Mouse (Mus musculus): ENCODE data around the gene Map3k21. TPM values are rescaled to one million over a fixed set of nuclear protein-coding genes. Genes with fewer than 3 reads are reported as not detected.

Map3k21 gene
- polyA plus RNA-seq (2014; fragmentation: Nextera tagmentation; extraction: Ambion mirVana), result 0.08 and 0.10 TPM in 2 replicates

DNA sequence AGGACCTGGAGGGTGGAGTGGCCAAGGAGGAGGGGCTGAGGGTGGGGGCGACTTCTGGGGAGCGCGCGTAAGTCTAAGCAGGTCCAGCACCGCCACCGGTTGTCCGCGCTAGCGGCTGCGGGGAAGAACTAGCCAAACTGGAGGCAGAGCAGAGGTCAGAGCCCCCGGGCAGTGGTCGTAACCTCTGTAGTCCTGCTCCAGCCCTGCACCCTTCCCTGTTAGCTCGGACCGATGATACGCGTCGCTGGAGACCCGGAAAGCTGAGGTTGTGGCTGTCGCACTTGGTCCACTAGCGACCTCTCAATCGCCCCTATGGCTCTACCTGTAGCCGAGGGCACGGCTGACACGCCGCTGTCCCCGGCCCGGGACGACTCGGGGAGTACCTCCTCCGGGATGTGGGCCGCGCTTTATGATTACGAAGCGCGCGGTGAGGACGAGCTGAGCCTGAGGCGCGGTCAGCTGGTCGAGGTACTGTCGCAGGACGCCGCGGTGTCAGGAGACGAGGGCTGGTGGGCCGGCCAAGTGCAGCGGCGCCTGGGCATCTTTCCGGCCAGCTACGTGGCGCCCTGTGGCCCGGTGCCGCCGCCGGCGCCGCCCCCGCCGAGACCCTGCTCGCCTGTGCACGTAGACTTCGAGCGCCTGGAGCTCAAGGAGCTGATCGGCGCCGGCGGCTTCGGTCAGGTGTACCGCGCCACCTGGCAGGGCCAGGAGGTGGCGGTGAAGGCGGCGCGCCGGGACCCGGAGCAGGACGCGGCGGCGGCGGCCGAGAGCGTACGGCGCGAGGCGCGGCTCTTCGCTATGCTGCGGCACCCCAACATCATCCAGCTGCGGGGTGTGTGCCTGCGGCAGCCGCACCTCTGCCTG lies at the start of gene Map3k21:
Gene Map3k21, plus strand, starts transcription at position 86 of the 864 bp plus-strand sequence.
- H3K36me3 ChIP-seq (replicated peaks; ENCODE audit: control insufficient read depth, insufficient read depth, low read depth, low read length), result no peaks in the 10 kb centered on the region
- peaks cover 39% of the 10 kb centered on the region for H3K27me3 ChIP-seq (ENCODE audit: control insufficient read depth, insufficient read depth, low read length)
- DNase-seq (ENCODE audit: low spot score), result peak; percentile 35
- H3K4me2 ChIP-seq (ENCODE audit: low read depth, low read length), result peak within 1 kb of the TSS; percentile 99
- peak; percentile 43; the same call in 1 of the 2 replicates for ATAC-seq (replicated peaks; ENCODE audit: insufficient number of reproducible peaks, low FRiP score, low TSS enrichment, low read depth)
- H3K9ac ChIP-seq (replicated peaks; ENCODE audit: low read length), result peak within 1 kb of the TSS; percentile 25
- H3K27ac ChIP-seq (replicated peaks; ENCODE audit: low read depth, low read length), result no peak within 1 kb of the TSS
- WGBS, result 1% methylated on average over 86 of the region's 93 CpGs
- peaks cover 4% of the 10 kb centered on the region for H3K4me1 ChIP-seq (ENCODE audit: control insufficient read depth, insufficient read depth, low read length)
- no peaks in the 10 kb centered on the region for H3K9me3 ChIP-seq (replicated peaks; ENCODE audit: control insufficient read depth, low read length)
- peak within 1 kb of the TSS; percentile 50 for H3K4me3 ChIP-seq (ENCODE audit: low read depth, low read length)

DNA sequence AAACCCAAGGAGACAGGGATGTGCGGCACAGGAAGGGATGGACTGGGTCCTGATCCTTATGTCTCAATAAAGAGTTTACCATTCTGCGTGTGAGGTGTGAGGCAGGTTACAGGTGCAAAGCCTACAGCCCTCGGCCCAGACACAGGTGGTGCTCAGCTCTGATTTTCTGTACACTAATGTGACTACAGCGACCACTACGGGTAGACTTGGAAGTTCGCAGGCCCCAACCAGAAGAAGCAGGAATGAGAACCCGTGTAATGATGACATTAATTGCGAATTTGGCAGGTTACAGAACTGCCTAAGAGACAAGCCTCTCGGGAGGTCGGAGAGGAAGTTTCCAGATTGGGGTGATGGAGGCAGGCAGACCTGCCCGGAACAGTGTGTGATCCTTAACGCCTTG lies 44.1 kb upstream of the Map3k21 start:
- Histone ChIP-seq H3K27ac (replicated peaks; ENCODE audit: low read depth, low read length) (no peak overlapping the region), H3K4me2 (ENCODE audit: low read depth, low read length) (no peak overlapping the region), H3K9ac (replicated peaks; ENCODE audit: low read length) (no peak overlapping the region), H3K4me3 (ENCODE audit: low read depth, low read length) (no peak overlapping the region), H3K27me3 (ENCODE audit: control insufficient read depth, insufficient read depth, low read length) (no peaks in the 10 kb centered on the region), H3K36me3 (replicated peaks; ENCODE audit: control insufficient read depth, insufficient read depth, low read depth, low read length) (no peaks in the 10 kb centered on the region), H3K4me1 (ENCODE audit: control insufficient read depth, insufficient read depth, low read length) (no peaks in the 10 kb centered on the region), H3K9me3 (replicated peaks; ENCODE audit: control insufficient read depth, low read length) (no peaks in the 10 kb centered on the region)
- no peak for ATAC-seq (replicated peaks; ENCODE audit: insufficient number of reproducible peaks, low FRiP score, low TSS enrichment, low read depth)
- no peak for DNase-seq (ENCODE audit: low spot score)
- 83% methylated on average over 12 of the region's 12 CpGs for WGBS

DNA sequence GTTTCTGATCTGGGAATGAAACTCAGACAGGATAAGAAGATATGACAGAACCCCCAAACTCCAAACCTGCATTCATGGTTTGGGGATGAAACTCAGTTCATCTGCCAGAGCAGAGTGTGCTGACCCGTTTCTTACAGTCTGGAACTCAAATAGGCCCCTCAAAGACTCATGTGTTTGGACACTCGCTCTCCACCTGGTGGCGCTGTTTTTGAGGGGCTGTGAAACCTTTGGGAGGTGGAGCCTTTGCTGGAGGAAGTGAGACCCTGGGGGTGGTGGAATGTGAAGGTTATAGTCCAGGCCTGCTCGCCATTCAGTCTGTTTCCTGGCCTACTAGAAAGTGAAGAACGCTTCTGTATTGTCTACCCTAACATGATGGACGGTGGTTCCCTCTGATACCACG lies 41.7 kb upstream of the Map3k21 start:
- no peaks in the 10 kb centered on the region for H3K27me3 ChIP-seq (ENCODE audit: control insufficient read depth, insufficient read depth, low read length)
- no peak for ATAC-seq (replicated peaks; ENCODE audit: insufficient number of reproducible peaks, low FRiP score, low TSS enrichment, low read depth)
- DNase-seq (ENCODE audit: low spot score), result no peak
- H3K9me3 ChIP-seq (replicated peaks; ENCODE audit: control insufficient read depth, low read length), result no peaks in the 10 kb centered on the region
- no peak overlapping the region for H3K4me2 ChIP-seq (ENCODE audit: low read depth, low read length)
- no peak overlapping the region for H3K4me3 ChIP-seq (ENCODE audit: low read depth, low read length)
- H3K9ac ChIP-seq (replicated peaks; ENCODE audit: low read length), result no peak overlapping the region
- no peak overlapping the region for H3K27ac ChIP-seq (replicated peaks; ENCODE audit: low read depth, low read length)
- WGBS, result 69% methylated on average over 7 of the region's 7 CpGs
- H3K4me1 ChIP-seq (ENCODE audit: control insufficient read depth, insufficient read depth, low read length), result no peaks in the 10 kb centered on the region
- no peaks in the 10 kb centered on the region for H3K36me3 ChIP-seq (replicated peaks; ENCODE audit: control insufficient read depth, insufficient read depth, low read depth, low read length)

DNA sequence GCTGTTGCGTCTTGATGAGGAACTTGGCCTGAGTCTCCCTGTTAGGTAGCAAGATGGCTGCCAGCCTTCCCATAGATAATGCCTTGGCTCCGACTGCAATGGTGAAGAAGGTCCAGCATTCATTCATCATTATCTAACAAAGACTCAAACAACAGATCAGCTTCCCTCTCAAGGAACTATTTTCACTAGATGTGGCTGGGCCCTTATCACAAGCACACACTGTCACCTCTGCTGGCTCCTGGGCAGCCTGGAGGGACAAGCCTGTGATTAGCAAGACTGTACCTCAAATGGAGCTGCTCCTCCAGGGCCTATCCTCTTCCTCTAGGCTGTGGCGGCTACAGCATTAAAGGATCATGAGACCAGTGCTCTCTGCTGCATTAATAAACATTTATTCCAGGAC lies 40.5 kb upstream of the Map3k21 start:
- Histone ChIP-seq H3K4me1 (ENCODE audit: control insufficient read depth, insufficient read depth, low read length) (no peaks in the 10 kb centered on the region), H3K4me2 (ENCODE audit: low read depth, low read length) (no peak overlapping the region), H3K36me3 (replicated peaks; ENCODE audit: control insufficient read depth, insufficient read depth, low read depth, low read length) (no peaks in the 10 kb centered on the region), H3K4me3 (ENCODE audit: low read depth, low read length) (no peak overlapping the region), H3K27ac (replicated peaks; ENCODE audit: low read depth, low read length) (no peak overlapping the region), H3K9me3 (replicated peaks; ENCODE audit: control insufficient read depth, low read length) (no peaks in the 10 kb centered on the region), H3K27me3 (ENCODE audit: control insufficient read depth, insufficient read depth, low read length) (no peaks in the 10 kb centered on the region), H3K9ac (replicated peaks; ENCODE audit: low read length) (no peak overlapping the region)
- ATAC-seq (replicated peaks; ENCODE audit: insufficient number of reproducible peaks, low FRiP score, low TSS enrichment, low read depth) (no peak), DNase-seq (ENCODE audit: low spot score) (no peak)
- 87% methylated on average over 3 of the region's 3 CpGs for WGBS

DNA sequence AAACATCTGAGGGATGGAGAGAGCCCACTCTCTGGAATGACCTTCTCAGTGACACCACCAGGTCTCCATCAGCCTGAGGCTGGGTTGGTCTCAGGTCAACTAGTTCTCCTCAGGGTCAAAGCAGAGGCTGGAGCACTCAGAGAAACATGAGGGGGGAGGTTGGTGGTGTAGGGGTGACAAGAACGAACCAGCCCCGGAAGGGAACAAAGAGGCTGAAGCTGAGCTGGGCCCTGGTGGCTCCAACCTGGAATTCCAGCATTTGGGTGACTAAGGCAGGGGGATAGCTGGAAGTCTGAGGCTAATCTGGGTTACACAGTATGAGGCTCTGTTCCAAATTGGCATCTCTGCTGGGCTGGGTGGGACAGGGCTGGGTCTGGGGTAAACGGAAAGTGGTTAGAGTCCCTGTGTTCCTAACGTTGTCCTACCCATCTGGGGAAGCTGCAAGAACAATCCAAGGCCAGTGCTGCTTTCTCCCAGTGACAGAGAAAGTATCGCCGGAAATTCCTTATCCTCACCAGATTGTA lies 40.0 kb upstream of the Map3k21 start:
- Histone ChIP-seq H3K9me3 (replicated peaks; ENCODE audit: control insufficient read depth, low read length) (no peaks in the 10 kb centered on the region), H3K36me3 (replicated peaks; ENCODE audit: control insufficient read depth, insufficient read depth, low read depth, low read length) (no peaks in the 10 kb centered on the region), H3K4me2 (ENCODE audit: low read depth, low read length) (no peak overlapping the region), H3K4me3 (ENCODE audit: low read depth, low read length) (no peak overlapping the region), H3K9ac (replicated peaks; ENCODE audit: low read length) (no peak overlapping the region), H3K4me1 (ENCODE audit: control insufficient read depth, insufficient read depth, low read length) (no peaks in the 10 kb centered on the region), H3K27me3 (ENCODE audit: control insufficient read depth, insufficient read depth, low read length) (no peaks in the 10 kb centered on the region), H3K27ac (replicated peaks; ENCODE audit: low read depth, low read length) (no peak overlapping the region)
- WGBS, result 32% methylated on average over 6 of the region's 6 CpGs
- ATAC-seq (replicated peaks; ENCODE audit: insufficient number of reproducible peaks, low FRiP score, low TSS enrichment, low read depth), result no peak
- DNase-seq (ENCODE audit: low spot score), result no peak

DNA sequence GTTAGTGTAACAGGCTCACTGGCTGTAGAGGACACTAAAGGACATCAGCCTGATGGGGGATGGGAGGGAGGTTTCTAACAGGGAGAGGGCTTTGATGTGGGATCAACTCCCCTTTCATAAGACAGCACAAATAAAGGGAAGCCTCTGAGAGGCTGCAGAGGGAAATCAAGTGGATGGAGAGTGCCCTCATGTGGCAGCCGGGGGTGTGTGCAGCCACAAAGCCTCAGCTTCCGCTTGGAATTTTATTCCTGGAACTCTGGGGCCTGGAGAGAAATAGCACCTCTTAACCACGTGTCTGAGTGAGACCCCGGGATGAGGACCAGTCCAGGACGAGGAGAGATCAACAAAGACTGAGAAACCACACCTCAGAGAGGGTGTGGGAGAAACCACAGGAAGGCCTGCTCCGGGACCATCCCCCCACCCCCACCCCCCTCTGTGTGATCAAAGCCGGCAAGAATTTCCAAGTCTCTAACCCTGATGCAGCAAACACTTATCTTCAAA lies 39.4 kb upstream of the Map3k21 start:
- Histone ChIP-seq H3K27ac (replicated peaks; ENCODE audit: low read depth, low read length) (no peak overlapping the region), H3K4me1 (ENCODE audit: control insufficient read depth, insufficient read depth, low read length) (no peaks in the 10 kb centered on the region), H3K27me3 (ENCODE audit: control insufficient read depth, insufficient read depth, low read length) (no peaks in the 10 kb centered on the region), H3K4me2 (ENCODE audit: low read depth, low read length) (no peak overlapping the region), H3K4me3 (ENCODE audit: low read depth, low read length) (no peak overlapping the region), H3K36me3 (replicated peaks; ENCODE audit: control insufficient read depth, insufficient read depth, low read depth, low read length) (no peaks in the 10 kb centered on the region), H3K9ac (replicated peaks; ENCODE audit: low read length) (no peak overlapping the region), H3K9me3 (replicated peaks; ENCODE audit: control insufficient read depth, low read length) (no peaks in the 10 kb centered on the region)
- 3% methylated on average over 7 of the region's 7 CpGs for WGBS
- ATAC-seq (replicated peaks; ENCODE audit: insufficient number of reproducible peaks, low FRiP score, low TSS enrichment, low read depth) (peak; percentile 64), DNase-seq (ENCODE audit: low spot score) (peak; percentile 88)

DNA sequence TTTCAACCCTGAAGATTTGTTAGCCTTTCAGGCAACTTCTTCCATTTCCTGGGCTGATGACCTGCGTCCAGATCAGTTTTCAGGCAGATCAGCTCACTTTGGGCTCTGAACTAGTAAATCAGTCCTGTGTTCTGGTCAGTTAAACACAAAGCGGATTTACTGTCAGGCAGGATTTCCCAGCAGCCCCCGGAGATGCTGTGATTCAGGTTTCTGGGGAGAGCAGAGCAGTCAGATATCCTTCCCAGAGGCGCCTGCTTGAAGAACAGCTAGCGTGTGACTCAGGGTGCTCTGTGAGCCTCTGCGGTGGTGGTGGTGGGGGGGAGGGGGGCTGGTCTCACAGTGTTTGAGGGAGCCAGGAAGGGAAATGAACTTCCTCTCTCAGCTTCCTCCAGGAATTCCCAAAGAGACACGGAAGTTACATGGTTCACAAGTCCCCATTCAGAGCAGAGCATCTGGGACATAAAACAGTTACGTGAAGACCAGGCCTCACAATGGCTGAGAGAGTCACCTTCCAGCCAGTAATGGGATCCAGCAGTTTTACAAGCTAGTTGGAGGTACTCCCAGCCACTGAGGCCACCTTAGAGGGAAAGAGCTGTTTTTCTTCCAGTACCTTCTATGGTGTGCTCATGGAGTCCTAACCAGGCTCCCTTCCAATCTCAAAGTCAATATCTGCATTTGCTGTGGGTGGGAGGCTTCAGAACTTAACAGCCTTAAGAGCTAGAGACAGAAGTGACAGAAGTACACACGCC lies 37.6 kb upstream of the Map3k21 start:
- WGBS, result 55% methylated on average over 9 of the region's 9 CpGs
- H3K4me3 ChIP-seq (ENCODE audit: low read depth, low read length), result no peak overlapping the region
- H3K9ac ChIP-seq (replicated peaks; ENCODE audit: low read length), result no peak overlapping the region
- DNase-seq (ENCODE audit: low spot score) (no peak), ATAC-seq (replicated peaks; ENCODE audit: insufficient number of reproducible peaks, low FRiP score, low TSS enrichment, low read depth) (no peak)
- no peaks in the 10 kb centered on the region for H3K9me3 ChIP-seq (replicated peaks; ENCODE audit: control insufficient read depth, low read length)
- no peaks in the 10 kb centered on the region for H3K4me1 ChIP-seq (ENCODE audit: control insufficient read depth, insufficient read depth, low read length)
- no peak overlapping the region for H3K4me2 ChIP-seq (ENCODE audit: low read depth, low read length)
- no peak overlapping the region for H3K27ac ChIP-seq (replicated peaks; ENCODE audit: low read depth, low read length)
- no peaks in the 10 kb centered on the region for H3K36me3 ChIP-seq (replicated peaks; ENCODE audit: control insufficient read depth, insufficient read depth, low read depth, low read length)
- no peaks in the 10 kb centered on the region for H3K27me3 ChIP-seq (ENCODE audit: control insufficient read depth, insufficient read depth, low read length)

DNA sequence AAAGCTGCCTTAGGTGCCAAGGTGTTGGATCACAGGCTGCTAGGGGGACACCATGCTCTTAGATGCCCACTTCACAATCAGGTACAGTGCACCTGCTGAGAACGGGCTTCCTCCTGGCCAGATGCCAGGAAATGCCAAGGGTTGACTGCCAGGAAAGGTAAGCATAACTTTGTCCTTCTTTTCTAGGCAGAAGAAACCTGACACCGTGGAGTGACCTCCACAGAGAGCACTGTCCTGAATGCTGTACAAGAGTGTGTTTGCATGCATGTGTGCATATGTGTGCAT lies 37.1 kb upstream of the Map3k21 start:
- no peaks in the 10 kb centered on the region for H3K4me1 ChIP-seq (ENCODE audit: control insufficient read depth, insufficient read depth, low read length)
- ATAC-seq (replicated peaks; ENCODE audit: insufficient number of reproducible peaks, low FRiP score, low TSS enrichment, low read depth) (no peak), DNase-seq (ENCODE audit: low spot score) (no peak)
- H3K27ac ChIP-seq (replicated peaks; ENCODE audit: low read depth, low read length), result no peak overlapping the region
- 80% methylated on average over 2 of the region's 2 CpGs for WGBS
- H3K9me3 ChIP-seq (replicated peaks; ENCODE audit: control insufficient read depth, low read length), result no peaks in the 10 kb centered on the region
- H3K9ac ChIP-seq (replicated peaks; ENCODE audit: low read length), result no peak overlapping the region
- H3K4me3 ChIP-seq (ENCODE audit: low read depth, low read length), result no peak overlapping the region
- H3K4me2 ChIP-seq (ENCODE audit: low read depth, low read length), result no peak overlapping the region
- no peaks in the 10 kb centered on the region for H3K36me3 ChIP-seq (replicated peaks; ENCODE audit: control insufficient read depth, insufficient read depth, low read depth, low read length)
- no peaks in the 10 kb centered on the region for H3K27me3 ChIP-seq (ENCODE audit: control insufficient read depth, insufficient read depth, low read length)
